Mouse (Mus musculus) brain, embryonic 14.5 days (tissue): ENCODE results near the gene Gpx5.

ENCODE experiments used
- CTCF ChIP-seq: fragments of 200-500 bp; IDR thresholded peaks from 2 replicates; pipeline ENCODE4 v1.5.1; 2012; ENCODE audit warnings: inconsistent platforms, mild to moderate bottlenecking, moderate library complexity, borderline replicate concordance; ENCODE audit not compliant: insufficient read depth, insufficient read length; ENCODE audit errors: extremely low read depth
- POLR2A ChIP-seq: fragments of 200-500 bp; IDR thresholded peaks from 2 replicates; pipeline ENCODE4 v1.6.1; 2012; ENCODE audit warnings: mild to moderate bottlenecking, inconsistent platforms, borderline replicate concordance; ENCODE audit not compliant: poor library complexity, insufficient read depth, insufficient read length, severe bottlenecking; ENCODE audit errors: extremely low read depth

DNA sequence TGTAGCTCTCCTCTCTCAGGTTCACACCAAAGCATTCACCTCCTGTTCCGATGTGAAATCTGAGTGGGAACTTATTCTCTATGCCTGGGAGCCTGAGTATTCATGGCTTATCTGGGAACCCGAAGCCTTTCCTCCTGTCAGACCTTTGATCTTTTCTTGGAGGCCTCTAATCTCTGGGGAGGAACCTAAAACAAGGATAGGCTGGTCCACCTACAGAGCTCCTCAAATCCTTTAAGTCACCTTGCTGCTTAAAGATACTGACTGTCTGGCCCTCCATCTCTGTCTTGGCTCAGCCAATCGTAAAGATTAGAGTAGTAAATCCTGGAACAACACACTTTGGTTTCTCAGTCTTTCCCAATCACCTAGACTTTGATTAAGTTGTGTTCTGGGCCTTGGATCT lies 6.0 kb upstream of the Gpx5 start:
- TF ChIP-seq POLR2A (no peak), CTCF (no peak)
